Mouse (Mus musculus) thymus, adult 2 months (tissue): Measurements from ENCODE around the gene Plcd1.
A peak's percentile ranks its signal among the peaks of the same experiment; 100 is the strongest.

Source experiments
- CTCF ChIP-seq: fragments of 200-500 bp; IDR thresholded peaks from 2 replicates; pipeline ENCODE4 v1.5.1; 2012; ENCODE audit warnings: mild to moderate bottlenecking, control low read depth, low read length, moderate library complexity, borderline replicate concordance; ENCODE audit not compliant: control insufficient read depth, poor library complexity, insufficient read depth; ENCODE audit errors: extremely low read depth
- POLR2A ChIP-seq: fragments of 200-500 bp; IDR thresholded peaks from 2 replicates; pipeline ENCODE4 v1.6.1; 2012; ENCODE audit warnings: mild to moderate bottlenecking, low read length, control low read depth, moderate library complexity; ENCODE audit not compliant: control insufficient read depth, poor library complexity, insufficient read depth; ENCODE audit errors: extremely low read depth

DNA sequence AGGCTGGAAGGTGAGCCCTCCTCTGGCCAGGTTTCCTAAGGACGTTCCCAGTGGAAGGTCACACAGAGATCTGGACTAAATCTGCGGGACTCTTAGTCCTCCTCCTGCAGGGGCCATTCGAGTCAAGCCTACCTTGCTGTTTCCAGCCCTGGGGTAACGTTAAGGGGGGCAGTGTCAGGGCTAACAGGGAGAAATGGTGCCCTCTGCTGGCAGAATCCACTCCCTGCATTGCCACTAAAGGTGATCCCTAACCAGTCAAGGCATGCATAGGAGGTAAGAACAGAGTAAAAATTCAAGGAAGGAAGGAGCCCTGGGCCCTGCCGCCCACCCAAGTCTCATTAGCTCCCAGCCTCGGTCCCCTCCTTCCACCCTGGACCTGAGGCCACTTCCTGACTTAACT lies 25.7 kb downstream of the Plcd1 start:
- TF ChIP-seq POLR2A = no peak
- peak; percentile 84; the same call in 1 of the 2 replicates for TF ChIP-seq CTCF
